Mouse (Mus musculus) bone marrow, adult 2 months (tissue): ENCODE data around the gene Cmtm4. TPM values are rescaled to one million over a fixed set of nuclear protein-coding genes. Genes with fewer than 3 reads are reported as not detected.

Experiments
- H3K27ac ChIP-seq: fragments of 200-500 bp; 2 replicates; pipeline ENCODE4 v1.5.1; 2012; ENCODE audit warnings: low read depth, mild to moderate bottlenecking, control low read depth, inconsistent platforms, low read length; ENCODE audit not compliant: control insufficient read depth, poor library complexity, insufficient read depth
- H3K4me1 ChIP-seq: fragments of 200-500 bp; 2 replicates; pipeline ENCODE4 v1.6.1; 2011; ENCODE audit warnings: low read length; ENCODE audit not compliant: control insufficient read depth, insufficient read depth
- H3K4me3 ChIP-seq: fragments of 200-500 bp; replicated peaks from 2 replicates; pipeline ENCODE3; 2011; ENCODE audit warnings: mild to moderate bottlenecking, low read depth, low read length, control low read depth; ENCODE audit not compliant: control insufficient read depth
- CTCF ChIP-seq: fragments of 200-500 bp; IDR thresholded peaks from 2 replicates; pipeline ENCODE4 v1.5.1; 2011; ENCODE audit warnings: low read length, control low read depth; ENCODE audit not compliant: control insufficient read depth, insufficient read depth
- POLR2A ChIP-seq: fragments of 200-500 bp; IDR thresholded peaks from 2 replicates; pipeline ENCODE4 v1.6.1; 2011; ENCODE audit warnings: low read depth, mild to moderate bottlenecking, control low read depth, low read length, borderline replicate concordance; ENCODE audit not compliant: control insufficient read depth
- WGBS: fragments of 180-500 bp; shearing (Covaris S2); methylation state at CpG from one replicate; pipeline ENCODE4 v1.1.7; 2018; 5-methylcytosine and 5-hydroxymethylcytosine counted together
- polyA plus RNA-seq: library from polyadenylated mRNA; stranded (reverse); fragments of >200 nt; gene quantifications from 2 replicates; pipeline ENCODE4 v1.2.4, GENCODE M21; 2011; ENCODE audit warnings: low replicate concordance; ENCODE audit not compliant: missing spikeins, insufficient read depth, insufficient read length

The Cmtm4 gene
- polyA plus RNA-seq, 1 experiment, result 2.4 TPM

GRCm38 (mm10) chr8:104346706-104347105 lies 48.9 kb downstream of the Cmtm4 start:
- 84% methylated on average over 12 of the region's 12 CpGs for WGBS
- TF ChIP-seq POLR2A (no peak), CTCF (no peak)
- Histone ChIP-seq H3K4me3 (no peak overlapping the region), H3K27ac (no peak overlapping the region), H3K4me1 (no peaks in the 10 kb centered on the region)

- Histone ChIP-seq H3K4me3 (no peak overlapping the region), H3K4me1 (no peaks in the 10 kb centered on the region), H3K27ac (no peak overlapping the region)
- no peak for TF ChIP-seq CTCF
- no peak for TF ChIP-seq POLR2A
- WGBS, result 69% methylated on average over 5 of the region's 5 CpGs
Measured at GRCm38 (mm10) chr8:104344622-104345021, 51.0 kb downstream of the Cmtm4 start.

GRCm38 (mm10) chr8:104343957-104344356 lies 51.6 kb downstream of the Cmtm4 start:
- TF ChIP-seq POLR2A (no peak), CTCF (peak; percentile 99)
- WGBS, result 19% methylated on average over 7 of the region's 7 CpGs
- Histone ChIP-seq H3K4me3 (no peak overlapping the region), H3K27ac (no peak overlapping the region), H3K4me1 (no peaks in the 10 kb centered on the region)

- H3K4me1 ChIP-seq, result no peaks in the 10 kb centered on the region
- 56% methylated on average over 5 of the region's 5 CpGs for WGBS
- TF ChIP-seq CTCF (no peak), POLR2A (no peak)
- H3K27ac ChIP-seq, result no peak overlapping the region
- no peak overlapping the region for H3K4me3 ChIP-seq
Measured at GRCm38 (mm10) chr8:104342426-104342825, 53.2 kb downstream of the Cmtm4 start.

- TF ChIP-seq CTCF (no peak), POLR2A (no peak)
- no peak overlapping the region for H3K4me3 ChIP-seq
- H3K27ac ChIP-seq, result no peak overlapping the region
- WGBS, result 78% methylated on average over 6 of the region's 6 CpGs
- no peaks in the 10 kb centered on the region for H3K4me1 ChIP-seq
Measured at GRCm38 (mm10) chr8:104341678-104342077, 53.9 kb downstream of the Cmtm4 start.

- H3K4me3 ChIP-seq, result peak overlapping the region; percentile 83
- H3K4me1 ChIP-seq, result no peaks in the 10 kb centered on the region
- WGBS, result 2% methylated on average over 24 of the region's 24 CpGs
- TF ChIP-seq POLR2A (peak; percentile 20; the same call in 1 of the 2 replicates), CTCF (no peak)
- H3K27ac ChIP-seq, result peak overlapping the region; percentile 61
Measured at GRCm38 (mm10) chr8:104341106-104341561, 54.5 kb downstream of the Cmtm4 start.

- H3K4me1 ChIP-seq, result no peaks in the 10 kb centered on the region
- peak overlapping the region; percentile 83 for H3K4me3 ChIP-seq
- TF ChIP-seq POLR2A (peak; percentile 64; the same call in 1 of the 2 replicates), CTCF (peak; percentile 46; the same call in 1 of the 2 replicates)
- WGBS, result under 1% methylated on average over 54 of the region's 54 CpGs
- peak overlapping the region; percentile 61 for H3K27ac ChIP-seq
Measured at GRCm38 (mm10) chr8:104340233-104341105, 55.1 kb downstream of the Cmtm4 start.

- Histone ChIP-seq H3K27ac (no peak overlapping the region), H3K4me1 (no peaks in the 10 kb centered on the region)
- TF ChIP-seq CTCF (no peak), POLR2A (no peak)
Measured at GRCm38 (mm10) chr8:104339983-104340232, 55.7 kb downstream of the Cmtm4 start.

GRCm38 (mm10) chr8:104339229-104339982 lies 56.2 kb downstream of the Cmtm4 start, which contains the start of gene Cmtm3:
Gene Cmtm3, plus strand, starts transcription at chr8:104339410.
- no peak for TF ChIP-seq POLR2A
- no peak for TF ChIP-seq CTCF
- Histone ChIP-seq H3K27ac (peak within 1 kb of the TSS; percentile 46; the same call in 1 of the 2 replicates), H3K4me3 (peak within 1 kb of the TSS; percentile 83), H3K4me1 (no peaks in the 10 kb centered on the region)
- WGBS, result 30% methylated on average over 17 of the region's 18 CpGs

More at GRCm38 (mm10) chr8:104339983-104340232, 55.7 kb downstream of the Cmtm4 start:
- WGBS, result 5% methylated on average over 6 of the region's 6 CpGs
- H3K4me3 ChIP-seq, result peak overlapping the region; percentile 83
